Mouse (Mus musculus): ENCODE results near the gene Gm14147.
"Not testable (repeated sequence)": the region's sequence is repeated elsewhere in the genome, so short reads cannot be mapped to it uniquely, and the experiment has no call there.

Gm14147 gene

GRCm38 (mm10) chr2:151097945-151098344, at the start of gene Gm14147:
Gene Gm14147, plus strand, starts transcription at chr2:151098245.
- not testable (repeated sequence) for H3K36me3 ChIP-seq (ENCODE audit: control insufficient read depth, insufficient read depth, low read length, poor library complexity, severe bottlenecking); DNase-seq (ENCODE audit: low read depth, low spot score); H3K27me3 ChIP-seq (ENCODE audit: control insufficient read depth, insufficient read depth, low read length, poor library complexity, severe bottlenecking)

GRCm38 (mm10) chr2:151056637-151057036, 41.4 kb upstream of the Gm14147 start:
- no peak for DNase-seq (ENCODE audit: low read depth, low spot score)
- Histone ChIP-seq H3K27me3 (ENCODE audit: control insufficient read depth, insufficient read depth, low read length, poor library complexity, severe bottlenecking) (no peaks in the 10 kb centered on the region), H3K36me3 (ENCODE audit: control insufficient read depth, insufficient read depth, low read length, poor library complexity, severe bottlenecking) (no peaks in the 10 kb centered on the region)

- not testable (repeated sequence) for DNase-seq (ENCODE audit: low read depth, low spot score); H3K27me3 ChIP-seq (ENCODE audit: control insufficient read depth, insufficient read depth, low read length, poor library complexity, severe bottlenecking); H3K36me3 ChIP-seq (ENCODE audit: control insufficient read depth, insufficient read depth, low read length, poor library complexity, severe bottlenecking)
Observed at GRCm38 (mm10) chr2:151092250-151092649, 5.8 kb upstream of the Gm14147 start, which contains the start of gene Gm14151. Gene Gm14151, minus strand, starts transcription at chr2:151092350.
